In genomic region chr4:41097871-41098576, GRCm38 (mm10) we compare ENCODE assay signal across 8 mouse cellular contexts. TPM values are rescaled to one million over a fixed set of nuclear protein-coding genes. Genes with fewer than 3 reads are reported as not detected.
A peak's percentile ranks its signal among the peaks of the same experiment; 100 is the strongest.
DNase-seq lines count a peak whose midpoint lies in the region; ATAC-seq lines count a peak whose summit lies in the region.

TSS of gene Aqp3 (minus strand) at chr4:41098183.

- ATAC-seq in megakaryocyte-erythroid progenitor cell, adult 5-6 weeks (replicated peaks; ENCODE audit: low FRiP score, low TSS enrichment, poor library complexity, severe bottlenecking): peak; percentile 44; the same call in 1 of the 2 replicates
- peak; percentile 40; the same call in 1 of the 2 replicates for ATAC-seq in stomach, embryonic 15.5 days (ENCODE audit: insufficient read depth, low FRiP score, low read depth)

- H3K4me1 ChIP-seq in stomach, embryonic 15.5 days: peaks cover 34% of the 10 kb centered on the region

- H3K9me3 ChIP-seq in stomach, embryonic 15.5 days: no peaks in the 10 kb centered on the region

- peak; percentile 34 for DNase-seq in gastrocnemius, postnatal 10 days
- DNase-seq in gastrocnemius, postnatal 14 days: no peak
- peak; percentile 60 for DNase-seq in c-Kit-positive CD71-positive TER-119-negative erythroid progenitor cells, embryonic 14.5 days (ENCODE audit: low read depth)
- peak; percentile 10 to 11 for DNase-seq in heart, postnatal 36 days
- peak; percentile 71 to 78 for DNase-seq in kidney, postnatal 4 days
- no peak for DNase-seq in layer of hippocampus, adult 9-11 months

- H3K27me3 ChIP-seq in stomach, embryonic 15.5 days (replicated peaks): peaks cover 4% of the 10 kb centered on the region; the same call in 1 of the 2 replicates

- H3K4me2 ChIP-seq in stomach, embryonic 15.5 days: peak within 1 kb of the TSS; percentile 91

- under 1% methylated on average over 42 of the region's 42 CpGs for WGBS in stomach, embryonic 15.5 days

- peak within 1 kb of the TSS; percentile 6; the same call in 1 of the 2 replicates for H3K27ac ChIP-seq in stomach, embryonic 15.5 days

- intact Hi-C loops in gastrocnemius, postnatal 14 days (cut with DNase I; ENCODE audit: low total_unique reads): no loop called here
- intact Hi-C loops in heart, postnatal 36 days (cut with DNase I): no loop called here

- H3K36me3 ChIP-seq in stomach, embryonic 15.5 days: no peaks in the 10 kb centered on the region

- H3K4me3 ChIP-seq in stomach, embryonic 15.5 days (replicated peaks): peak within 1 kb of the TSS; percentile 44

- H3K9ac ChIP-seq in stomach, embryonic 15.5 days: no peak within 1 kb of the TSS

RNA-seq across cellular contexts. Expression of gene Aqp3, which starts in this region (rescaled TPM):
- total RNA-seq in gastrocnemius, postnatal 10 days (2021): not detected
- not detected for total RNA-seq in gastrocnemius, postnatal 14 days (2021)
- not detected for total RNA-seq in heart, postnatal 36 days (2021)
- total RNA-seq in megakaryocyte-erythroid progenitor cell, adult 5-6 weeks (2014; fragmentation: Nextera tagmentation): 1.1 TPM in 1 of 2 replicates, not detected in the other
- 1.2 TPM in 1 of 2 replicates, not detected in the other for total RNA-seq in megakaryocyte-erythroid progenitor cell, adult 5-6 weeks (2017)
- polyA plus RNA-seq in stomach, embryonic 15.5 days (2015; fragmentation: Nextera tagmentation; extraction: Ambion mirVana): 44.5 and 73.3 TPM in 2 replicates

Comparison
In these comparisons a context has a peak if more than half of its experiments do, and no peak if none do; other contexts are left out.
1. Peak in DNase-seq in gastrocnemius, postnatal 10 days; RNA of the gene not detected or under 1 TPM.
2. Peak in DNase-seq in heart, postnatal 36 days; RNA of the gene not detected or under 1 TPM.
3. DNase-seq: peak in c-Kit-positive CD71-positive TER-119-negative erythroid progenitor cells, embryonic 14.5 days (single experiment) and kidney, postnatal 4 days (2 of 2); none in gastrocnemius, postnatal 14 days (single experiment) and layer of hippocampus, adult 9-11 months (single experiment).